Mouse (Mus musculus) neural tube, embryonic 12.5 days (tissue): ENCODE results near the gene Col15a1. TPM values are rescaled to one million over a fixed set of nuclear protein-coding genes. Genes with fewer than 3 reads are reported as not detected.

ENCODE experiments used
- ATAC-seq: fragments of 200-750 bp; cut with Nextera tagmentation; 2 replicates; pipeline ENCODE4 v1.8.0; 2017; ENCODE audit warnings: low read depth, mild to moderate bottlenecking, moderate TSS enrichment, moderate library complexity; ENCODE audit not compliant: low FRiP score
- H3K27ac ChIP-seq: fragments of 300-500 bp; sonication (generic); 2 replicates; pipeline ENCODE4 v1.5.1; 2016
- H3K27me3 ChIP-seq: fragments of 300-500 bp; sonication (generic); replicated peaks from 2 replicates; pipeline ENCODE4 v1.6.1; 2016; ENCODE audit warnings: mild to moderate bottlenecking
- H3K36me3 ChIP-seq: fragments of 300-500 bp; sonication (generic); 2 replicates; pipeline ENCODE4 v1.6.1; 2016; ENCODE audit warnings: mild to moderate bottlenecking
- H3K4me1 ChIP-seq: fragments of 300-500 bp; sonication (generic); 2 replicates; pipeline ENCODE4 v1.6.1; 2016
- H3K4me2 ChIP-seq: fragments of 300-500 bp; sonication (generic); replicated peaks from 2 replicates; pipeline ENCODE4 v1.6.1; 2016; ENCODE audit warnings: mild to moderate bottlenecking
- H3K4me3 ChIP-seq: fragments of 300-500 bp; sonication (generic); 2 replicates; pipeline ENCODE4 v1.5.1; 2016
- H3K9ac ChIP-seq: fragments of 300-500 bp; sonication (generic); 2 replicates; pipeline ENCODE4 v1.6.1; 2016; ENCODE audit warnings: mild to moderate bottlenecking
- H3K9me3 ChIP-seq: fragments of 300-500 bp; sonication (generic); 2 replicates; pipeline ENCODE4 v1.6.1; 2016; ENCODE audit warnings: mild to moderate bottlenecking
- WGBS: fragments of 180-500 bp; shearing (Covaris S2); methylation state at CpG from one replicate; pipeline ENCODE4 v1.1.7; 2016; 5-methylcytosine and 5-hydroxymethylcytosine counted together
- polyA plus RNA-seq: library from polyadenylated mRNA; unstranded; fragments of >200 nt; fragmentation: Nextera tagmentation; extraction: Ambion mirVana; gene quantifications from 2 replicates; pipeline ENCODE4 v1.2.1, GENCODE M21; 2016

Col15a1 gene
- polyA plus RNA-seq, 1 experiment from 2014 or later: 5.6 TPM

DNA sequence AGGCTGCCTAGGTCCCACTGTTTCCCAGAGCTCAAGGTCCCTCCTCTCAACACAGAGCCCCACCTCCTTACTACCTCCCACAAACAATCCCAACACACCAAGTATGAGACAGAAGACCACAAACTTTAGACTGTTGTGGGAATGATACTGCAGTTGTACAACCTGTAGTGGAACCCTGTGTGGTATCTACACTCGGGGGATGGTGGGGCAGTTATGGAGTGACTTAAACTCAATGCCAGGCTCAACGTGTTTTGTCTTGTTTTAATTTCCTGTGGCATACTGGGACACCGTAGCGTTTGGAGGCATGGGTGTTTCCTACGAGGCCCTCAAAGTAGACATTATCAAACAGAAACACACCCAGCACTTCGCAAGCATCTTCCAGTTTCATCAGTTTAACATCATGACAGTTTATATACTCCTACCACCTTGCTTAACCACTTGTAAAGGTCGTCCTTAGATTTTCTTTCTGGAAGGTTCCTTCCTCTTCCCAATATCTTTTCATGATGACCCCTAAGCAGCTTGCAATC lies 86.6 kb downstream of the Col15a1 start:
- 90% methylated on average over 7 of the region's 7 CpGs for WGBS
- Histone ChIP-seq H3K27ac (no peak overlapping the region), H3K9ac (no peak overlapping the region), H3K4me1 (no peaks in the 10 kb centered on the region), H3K27me3 (no peaks in the 10 kb centered on the region), H3K36me3 (no peaks in the 10 kb centered on the region), H3K4me3 (no peak overlapping the region), H3K9me3 (no peaks in the 10 kb centered on the region), H3K4me2 (no peak overlapping the region)
- ATAC-seq: no peak

DNA sequence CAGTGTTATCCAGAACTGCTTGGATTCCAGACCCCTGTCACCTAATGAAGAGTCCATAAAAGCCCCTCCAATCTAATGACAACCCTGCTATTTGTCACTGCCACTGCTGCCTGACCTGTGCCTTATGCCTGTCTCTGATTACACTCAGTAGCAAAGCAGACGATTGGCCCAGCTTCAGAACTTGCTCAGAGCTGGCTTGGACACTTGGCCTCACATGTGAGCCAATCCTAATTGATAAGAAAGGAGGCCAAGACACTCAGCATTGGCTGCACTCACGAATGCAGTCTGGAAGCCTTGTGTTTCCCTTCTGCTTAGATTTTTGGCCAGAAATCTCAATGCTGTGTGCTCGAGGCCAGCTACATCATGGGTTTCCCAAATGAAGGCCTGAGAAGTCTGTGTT lies 87.6 kb downstream of the Col15a1 start:
- Histone ChIP-seq H3K9ac (no peak overlapping the region), H3K4me2 (no peak overlapping the region), H3K27ac (no peak overlapping the region), H3K36me3 (no peaks in the 10 kb centered on the region), H3K4me1 (no peaks in the 10 kb centered on the region), H3K27me3 (no peaks in the 10 kb centered on the region), H3K4me3 (no peak overlapping the region), H3K9me3 (no peaks in the 10 kb centered on the region)
- WGBS: 72% methylated on average over 3 of the region's 3 CpGs
- no peak for ATAC-seq

DNA sequence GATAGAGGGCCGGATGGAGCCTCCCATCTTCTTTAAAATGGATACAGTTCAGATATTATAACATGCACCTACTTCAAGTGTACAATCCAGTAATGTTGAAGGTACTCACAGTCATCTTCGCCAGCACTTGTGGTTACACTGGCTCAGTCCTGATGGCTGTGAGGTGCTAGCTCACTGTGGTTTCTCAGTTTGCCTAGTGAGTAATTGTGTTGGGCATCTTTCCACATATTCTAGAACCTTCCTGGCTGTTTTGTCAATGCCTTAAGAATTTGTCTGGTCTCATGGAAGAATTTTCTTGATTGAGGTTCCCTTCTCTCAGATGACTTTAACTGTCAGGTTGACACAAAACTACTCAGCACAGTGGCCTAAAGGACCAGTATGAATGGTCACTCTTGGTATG lies 92.7 kb downstream of the Col15a1 start:
- no peak for ATAC-seq
- H3K27ac ChIP-seq: no peak overlapping the region
- no peaks in the 10 kb centered on the region for H3K36me3 ChIP-seq
- H3K4me2 ChIP-seq: no peak overlapping the region
- 87% methylated on average over 2 of the region's 2 CpGs for WGBS
- 0 out of 2 replicates have a peak, but pooled peaks cover 2% of the 10 kb centered on the region for H3K4me1 ChIP-seq
- no peaks in the 10 kb centered on the region for H3K27me3 ChIP-seq
- H3K9ac ChIP-seq: no peak overlapping the region
- H3K9me3 ChIP-seq: no peaks in the 10 kb centered on the region
- H3K4me3 ChIP-seq: no peak overlapping the region

DNA sequence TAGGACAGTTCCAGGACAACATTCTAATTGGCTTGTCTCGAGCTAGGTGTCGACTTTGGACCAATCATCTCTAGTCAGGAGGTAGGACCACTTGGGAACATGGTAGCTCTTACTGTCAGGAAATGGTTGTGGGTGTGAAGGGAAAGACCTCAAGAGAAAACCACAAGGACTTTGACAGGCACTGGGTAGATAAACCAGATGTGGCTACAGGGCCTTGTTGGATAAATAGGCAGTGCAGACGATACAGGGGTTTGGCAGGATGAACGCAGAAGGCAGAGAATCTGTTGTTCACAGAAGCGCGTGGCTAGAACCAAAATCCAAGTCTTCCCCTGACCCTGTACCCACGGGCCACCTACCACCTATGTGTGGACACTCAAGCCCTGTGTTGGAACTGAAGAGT lies 94.6 kb downstream of the Col15a1 start:
- ATAC-seq: no peak
- H3K36me3 ChIP-seq: no peaks in the 10 kb centered on the region
- no peak overlapping the region for H3K9ac ChIP-seq
- no peak overlapping the region for H3K4me2 ChIP-seq
- H3K27ac ChIP-seq: no peak overlapping the region
- H3K27me3 ChIP-seq: no peaks in the 10 kb centered on the region
- no peak overlapping the region for H3K4me3 ChIP-seq
- H3K4me1 ChIP-seq: 0 out of 2 replicates have a peak, but pooled peaks cover 2% of the 10 kb centered on the region
- H3K9me3 ChIP-seq: no peaks in the 10 kb centered on the region
- WGBS: 93% methylated on average over 7 of the region's 7 CpGs

DNA sequence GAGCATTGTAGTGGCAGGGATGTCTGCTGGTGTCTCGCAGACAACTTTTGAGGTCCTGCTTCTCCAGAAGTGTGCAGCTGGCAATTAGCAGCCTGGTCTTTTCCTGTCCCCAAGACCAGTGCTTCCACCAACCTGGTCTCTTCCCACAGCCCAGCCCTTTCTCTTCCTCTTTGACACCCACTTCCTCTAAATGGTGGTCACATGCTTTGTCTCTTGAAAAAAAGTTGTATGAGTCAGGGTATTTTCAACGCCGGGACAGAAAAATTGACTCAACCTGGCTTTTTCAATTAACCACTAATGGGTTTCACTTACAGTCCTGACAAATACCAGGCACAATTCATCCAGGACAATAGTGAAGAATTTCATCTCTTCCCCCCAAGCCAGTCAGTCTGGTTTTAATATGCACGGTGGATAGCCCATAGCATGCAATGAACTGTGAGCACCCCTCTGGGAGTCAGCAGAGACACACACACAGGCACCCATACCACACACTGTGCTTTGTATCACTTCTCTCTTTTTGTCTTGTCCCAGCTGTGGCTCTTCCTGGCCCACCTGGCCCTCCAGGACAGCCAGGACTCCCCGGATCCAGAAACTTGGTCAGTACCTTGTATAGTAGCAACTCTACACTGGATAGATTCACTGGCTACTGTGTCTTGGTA lies 95.5 kb downstream of the Col15a1 start:
- no peaks in the 10 kb centered on the region for H3K36me3 ChIP-seq
- H3K4me3 ChIP-seq: no peak overlapping the region
- no peaks in the 10 kb centered on the region for H3K27me3 ChIP-seq
- no peaks in the 10 kb centered on the region for H3K9me3 ChIP-seq
- H3K27ac ChIP-seq: no peak overlapping the region
- 73% methylated on average over 5 of the region's 5 CpGs for WGBS
- H3K9ac ChIP-seq: no peak overlapping the region
- H3K4me1 ChIP-seq: 0 out of 2 replicates have a peak, but pooled peaks cover 2% of the 10 kb centered on the region
- H3K4me2 ChIP-seq: no peak overlapping the region
- ATAC-seq: no peak

DNA sequence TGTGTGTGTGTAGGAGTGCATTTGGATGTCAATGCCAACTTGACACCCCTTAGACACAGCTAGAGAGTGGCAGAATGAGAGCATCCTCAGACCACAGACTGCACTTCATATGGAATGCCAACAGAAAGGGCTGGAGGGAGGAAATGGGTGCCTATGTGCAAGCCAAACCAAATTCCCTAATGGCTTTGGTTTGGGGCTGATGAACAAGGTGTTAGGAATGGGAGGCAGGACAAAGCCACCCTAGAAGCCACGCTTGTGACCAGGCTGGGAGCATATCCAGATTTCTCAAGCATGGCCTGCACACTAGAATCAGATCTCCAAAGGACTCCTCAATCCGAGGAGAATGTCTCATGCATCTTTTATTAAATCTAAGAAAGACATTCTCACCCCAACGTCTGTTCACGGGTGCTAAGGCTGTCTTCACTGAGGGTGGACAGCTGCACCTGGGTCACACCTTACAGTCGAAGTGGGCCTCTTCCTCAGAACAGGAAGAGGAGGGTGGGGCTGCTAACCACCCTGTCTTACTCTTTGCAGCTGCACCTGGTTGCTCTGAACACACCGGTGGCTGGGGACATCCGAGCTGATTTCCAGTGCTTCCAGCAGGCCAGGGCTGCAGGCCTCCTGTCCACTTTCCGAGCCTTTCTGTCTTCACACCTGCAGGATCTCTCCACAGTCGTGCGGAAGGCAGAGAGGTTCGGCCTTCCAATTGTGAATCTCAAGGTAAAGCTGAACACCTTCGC lies 102.1 kb downstream of the Col15a1 start:
- no peaks in the 10 kb centered on the region for H3K36me3 ChIP-seq
- H3K9ac ChIP-seq: no peak overlapping the region
- no peaks in the 10 kb centered on the region for H3K9me3 ChIP-seq
- no peak for ATAC-seq
- H3K4me1 ChIP-seq: no peaks in the 10 kb centered on the region
- H3K27ac ChIP-seq: no peak overlapping the region
- no peak overlapping the region for H3K4me2 ChIP-seq
- no peak overlapping the region for H3K4me3 ChIP-seq
- no peaks in the 10 kb centered on the region for H3K27me3 ChIP-seq
- 88% methylated on average over 12 of the region's 12 CpGs for WGBS

DNA sequence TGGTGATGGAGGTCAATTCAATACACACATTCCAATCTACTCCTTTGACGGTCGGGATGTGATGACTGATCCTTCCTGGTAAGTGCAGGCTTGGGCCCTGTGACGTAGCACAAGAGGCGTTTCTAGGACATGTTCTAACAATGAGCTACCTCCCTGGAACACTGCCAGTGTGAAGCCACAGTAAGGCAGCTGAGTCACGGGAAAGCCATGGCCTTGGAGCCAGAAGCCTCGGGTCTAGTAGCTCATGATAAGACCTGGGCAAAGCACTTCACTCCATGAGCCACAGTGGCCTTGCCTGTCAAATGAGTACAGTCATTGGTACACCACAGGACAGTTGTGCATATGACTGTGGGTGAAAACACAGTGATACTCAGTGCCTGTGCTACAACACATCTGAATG lies 102.9 kb downstream of the Col15a1 start:
- H3K9me3 ChIP-seq: no peaks in the 10 kb centered on the region
- H3K27me3 ChIP-seq: no peaks in the 10 kb centered on the region
- H3K9ac ChIP-seq: no peak overlapping the region
- 78% methylated on average over 6 of the region's 6 CpGs for WGBS
- no peak overlapping the region for H3K27ac ChIP-seq
- H3K36me3 ChIP-seq: no peaks in the 10 kb centered on the region
- no peak overlapping the region for H3K4me3 ChIP-seq
- no peaks in the 10 kb centered on the region for H3K4me1 ChIP-seq
- no peak overlapping the region for H3K4me2 ChIP-seq
- ATAC-seq: no peak

DNA sequence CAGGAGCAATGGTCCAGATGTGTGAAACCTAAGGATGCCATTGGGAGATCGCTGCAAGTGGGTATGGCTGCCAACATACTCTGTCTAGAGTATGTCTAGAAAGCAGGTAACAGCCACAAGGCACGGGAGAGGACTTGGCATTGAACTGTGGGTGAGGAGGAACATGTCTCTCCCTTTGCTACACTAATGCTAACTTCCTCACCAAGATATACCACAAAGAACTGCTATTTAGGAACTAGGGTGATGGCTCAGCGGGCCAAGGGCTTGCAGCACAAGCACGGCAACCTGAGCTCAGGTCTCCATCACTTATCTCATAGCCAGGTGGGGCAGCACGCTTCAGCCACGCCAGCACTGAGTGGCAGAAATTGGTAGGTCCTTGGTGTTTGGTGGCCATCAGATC lies 103.5 kb downstream of the Col15a1 start:
- no peak overlapping the region for H3K27ac ChIP-seq
- H3K9me3 ChIP-seq: no peaks in the 10 kb centered on the region
- no peaks in the 10 kb centered on the region for H3K36me3 ChIP-seq
- no peak overlapping the region for H3K4me3 ChIP-seq
- ATAC-seq: no peak
- H3K4me1 ChIP-seq: no peaks in the 10 kb centered on the region
- H3K27me3 ChIP-seq: no peaks in the 10 kb centered on the region
- 87% methylated on average over 6 of the region's 6 CpGs for WGBS
- no peak overlapping the region for H3K4me2 ChIP-seq
- H3K9ac ChIP-seq: no peak overlapping the region

DNA sequence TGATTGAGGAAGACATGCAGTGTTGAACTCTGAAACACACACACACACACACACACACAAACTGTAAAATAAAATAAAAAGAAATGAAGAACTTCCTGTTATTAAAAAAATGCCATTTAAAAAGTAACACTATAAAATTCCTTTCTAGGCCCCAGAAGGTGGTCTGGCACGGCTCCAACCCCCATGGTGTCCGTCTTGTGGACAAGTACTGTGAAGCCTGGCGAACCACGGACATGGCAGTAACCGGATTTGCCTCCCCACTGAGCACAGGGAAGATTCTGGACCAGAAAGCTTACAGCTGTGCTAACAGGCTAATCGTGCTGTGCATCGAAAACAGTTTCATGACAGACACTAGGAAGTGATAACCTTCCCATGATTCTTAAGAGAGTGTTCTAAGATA lies 104.0 kb downstream of the Col15a1 start:
- H3K9ac ChIP-seq: no peak overlapping the region
- 66% methylated on average over 7 of the region's 7 CpGs for WGBS
- H3K27me3 ChIP-seq: no peaks in the 10 kb centered on the region
- no peaks in the 10 kb centered on the region for H3K36me3 ChIP-seq
- H3K4me3 ChIP-seq: no peak overlapping the region
- H3K27ac ChIP-seq: no peak overlapping the region
- ATAC-seq: no peak
- H3K4me1 ChIP-seq: no peaks in the 10 kb centered on the region
- no peak overlapping the region for H3K4me2 ChIP-seq
- no peaks in the 10 kb centered on the region for H3K9me3 ChIP-seq

DNA sequence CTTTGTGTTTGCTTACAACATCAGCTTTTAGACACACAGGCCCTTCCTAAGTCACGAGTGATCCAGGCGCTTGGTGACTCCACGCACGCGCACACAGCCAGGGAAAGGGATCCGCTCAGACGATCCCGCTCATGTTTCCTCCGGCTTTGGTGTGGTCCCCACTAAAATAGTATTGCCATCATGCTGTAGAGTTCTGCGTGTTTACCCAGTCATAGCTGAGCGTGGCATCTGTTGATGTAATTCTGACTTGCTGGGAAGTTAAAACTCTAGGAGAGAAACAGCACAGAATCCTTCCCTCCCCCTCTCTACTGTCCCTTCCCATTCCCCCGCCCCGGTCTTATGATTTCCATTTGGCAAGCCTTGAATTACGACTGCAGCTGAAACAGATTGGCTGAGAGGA lies 104.7 kb downstream of the Col15a1 start:
- Histone ChIP-seq H3K9me3 (no peaks in the 10 kb centered on the region), H3K27me3 (no peaks in the 10 kb centered on the region), H3K4me2 (no peak overlapping the region), H3K9ac (no peak overlapping the region), H3K27ac (no peak overlapping the region), H3K4me3 (no peak overlapping the region), H3K36me3 (no peaks in the 10 kb centered on the region), H3K4me1 (no peaks in the 10 kb centered on the region)
- ATAC-seq: no peak
- WGBS: 79% methylated on average over 14 of the region's 14 CpGs

DNA sequence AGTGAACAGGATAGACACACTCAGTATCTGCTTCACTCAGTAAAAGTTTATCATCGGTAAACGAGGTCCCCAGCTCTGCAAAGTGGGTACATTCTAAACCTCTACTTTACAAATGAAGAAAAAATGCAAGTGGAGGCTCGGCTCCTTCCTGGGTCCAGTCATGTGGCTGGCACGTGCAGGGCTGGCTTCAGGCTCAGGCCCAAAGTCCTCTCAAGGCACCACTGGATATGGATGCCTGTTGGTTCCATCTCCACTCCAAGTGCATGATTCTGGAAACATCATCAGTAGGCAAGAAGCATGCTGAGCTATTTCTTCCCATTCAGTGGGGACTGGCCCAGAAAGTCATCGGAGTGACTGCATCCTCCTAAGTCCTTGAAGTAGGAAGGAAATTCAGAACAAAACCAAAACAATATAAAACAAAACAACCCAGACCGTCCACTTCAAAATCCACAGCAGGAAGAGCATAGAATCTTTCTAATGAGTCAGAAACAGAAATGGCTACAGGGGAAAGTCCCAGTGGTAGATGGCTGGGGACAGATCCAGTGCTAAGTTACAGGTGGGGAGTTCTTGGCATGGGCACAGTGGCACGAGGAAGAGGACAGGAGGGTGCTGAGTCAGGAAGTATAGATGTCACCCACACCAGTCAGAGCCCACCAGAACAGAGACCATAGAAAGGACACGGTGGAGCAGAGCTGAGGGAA lies 105.9 kb downstream of the Col15a1 start:
- Histone ChIP-seq H3K36me3 (no peaks in the 10 kb centered on the region), H3K9ac (no peak overlapping the region), H3K4me2 (no peak overlapping the region), H3K27ac (no peak overlapping the region), H3K9me3 (no peaks in the 10 kb centered on the region), H3K27me3 (no peaks in the 10 kb centered on the region), H3K4me1 (no peaks in the 10 kb centered on the region), H3K4me3 (no peak overlapping the region)
- 84% methylated on average over 8 of the region's 8 CpGs for WGBS
- no peak for ATAC-seq

DNA sequence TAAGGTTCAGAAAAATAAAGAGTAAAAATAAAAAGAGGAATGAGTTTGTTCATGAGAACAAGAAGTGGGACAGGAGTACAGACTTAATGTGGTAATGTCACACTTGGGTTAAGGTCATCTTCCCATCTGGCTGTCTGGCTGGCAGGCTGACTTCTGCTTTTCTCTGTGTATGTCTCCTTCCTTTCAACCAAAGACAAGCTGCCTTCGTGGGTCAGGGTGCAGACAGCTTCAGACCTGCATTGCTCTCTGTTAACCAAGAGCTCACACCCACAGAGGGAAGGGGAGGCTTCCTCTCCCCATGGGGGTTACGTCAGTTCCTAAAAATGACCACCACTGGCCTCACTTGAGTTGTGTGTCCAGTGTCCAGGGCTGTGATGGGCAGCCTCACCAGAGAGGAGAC lies 107.5 kb downstream of the Col15a1 start:
- Histone ChIP-seq H3K4me3 (no peak overlapping the region), H3K36me3 (no peaks in the 10 kb centered on the region), H3K4me1 (no peaks in the 10 kb centered on the region), H3K27me3 (no peaks in the 10 kb centered on the region), H3K4me2 (no peak overlapping the region), H3K9ac (no peak overlapping the region), H3K9me3 (no peaks in the 10 kb centered on the region), H3K27ac (no peak overlapping the region)
- no peak for ATAC-seq
- WGBS: 68% methylated on average over 2 of the region's 2 CpGs
